Mouse (Mus musculus) small intestine, adult 2 months (tissue): ENCODE data around the gene Tas2r109.

Experiments
- CTCF ChIP-seq: fragments of 200-500 bp; IDR thresholded peaks from 2 replicates; pipeline ENCODE4 v1.5.1; 2012; ENCODE audit warnings: low read depth, mild to moderate bottlenecking, control low read depth, inconsistent platforms, low read length, moderate library complexity, mixed read lengths; ENCODE audit not compliant: insufficient replicate concordance, insufficient read length; ENCODE audit errors: extremely low read depth
- POLR2A ChIP-seq: fragments of 200-500 bp; IDR thresholded peaks from 2 replicates; pipeline ENCODE4 v1.6.1; 2012; ENCODE audit warnings: low read depth, mild to moderate bottlenecking, control low read depth, inconsistent platforms, low read length, moderate library complexity

DNA sequence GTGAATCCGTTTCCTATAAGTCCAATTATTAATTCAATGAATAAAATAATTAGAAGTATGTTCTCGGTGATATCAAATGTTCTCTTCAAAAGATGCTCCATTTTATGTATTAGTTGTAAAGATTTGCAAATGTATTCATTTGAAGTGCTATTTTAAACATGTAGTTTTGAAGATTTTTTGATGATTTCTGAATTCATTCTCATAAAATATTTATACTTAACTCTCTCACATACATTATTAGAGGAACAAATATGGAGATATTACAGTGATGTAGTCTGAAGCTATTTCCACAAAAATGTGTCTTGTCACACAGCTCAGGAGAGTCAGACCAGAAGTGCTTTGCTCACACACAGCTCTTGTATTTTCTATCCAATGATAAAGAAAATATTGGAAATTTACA, at the start of gene Tas2r109:
- TF ChIP-seq CTCF (no peak), POLR2A (no peak)
